Mouse (Mus musculus): Measurements from ENCODE around the gene Cfap20. TPM values are rescaled to one million over a fixed set of nuclear protein-coding genes. Genes with fewer than 3 reads are reported as not detected.

Cfap20 gene
- total and polyA plus RNA-seq, 2 experiments, result 37.5 to 39.6 TPM

DNA sequence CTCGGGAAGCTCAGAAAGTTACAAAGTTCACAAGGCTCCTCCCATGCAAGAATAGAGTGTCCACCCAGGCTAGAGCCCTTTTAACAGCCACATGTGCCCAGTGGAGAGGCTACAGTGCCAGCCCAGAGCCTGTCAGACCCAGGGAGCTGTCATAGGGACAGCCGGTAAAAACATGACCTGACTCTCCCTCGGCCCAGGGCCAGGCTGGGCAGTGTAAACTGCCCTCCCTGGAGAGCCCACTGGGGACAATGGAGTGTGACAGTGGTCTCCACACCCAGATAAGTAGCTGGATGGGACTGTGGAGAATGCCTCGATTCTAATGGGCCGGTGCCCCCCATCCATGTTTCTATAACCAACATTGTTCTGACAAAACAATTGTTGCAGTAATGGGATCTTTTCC lies 25.2 kb downstream of the Cfap20 start:
- DNase-seq (ENCODE audit: extremely low read depth, low read depth, low spot score), result no peak
- TF ChIP-seq POLR2A (IDR thresholded peaks at IDR 0.05; ENCODE audit: extremely low read depth, insufficient read depth, low read length), result no peak
- no peak for TF ChIP-seq CTCF (IDR thresholded peaks at IDR 0.05; ENCODE audit: low read depth, low read length)
- Histone ChIP-seq H3K4me1 (ENCODE audit: control insufficient read depth, insufficient read depth, low read length) (no peaks in the 10 kb centered on the region), H3K9ac (ENCODE audit: low read depth, low read length) (no peak overlapping the region), H3K36me3 (ENCODE audit: control insufficient read depth, insufficient read depth, low read length) (no peaks in the 10 kb centered on the region), H3K27me3 (ENCODE audit: control insufficient read depth, insufficient read depth, low read length) (no peaks in the 10 kb centered on the region), H3K79me2 (ENCODE audit: control insufficient read depth, insufficient read depth, low read length) (no peaks in the 10 kb centered on the region), H3K4me3 (ENCODE audit: insufficient read depth, low read depth, low read length) (no peak overlapping the region), H3K27ac (replicated peaks; ENCODE audit: insufficient read depth, low read depth, low read length) (no peak overlapping the region)
- WGBS, result 67% methylated on average over 5 of the region's 5 CpGs

DNA sequence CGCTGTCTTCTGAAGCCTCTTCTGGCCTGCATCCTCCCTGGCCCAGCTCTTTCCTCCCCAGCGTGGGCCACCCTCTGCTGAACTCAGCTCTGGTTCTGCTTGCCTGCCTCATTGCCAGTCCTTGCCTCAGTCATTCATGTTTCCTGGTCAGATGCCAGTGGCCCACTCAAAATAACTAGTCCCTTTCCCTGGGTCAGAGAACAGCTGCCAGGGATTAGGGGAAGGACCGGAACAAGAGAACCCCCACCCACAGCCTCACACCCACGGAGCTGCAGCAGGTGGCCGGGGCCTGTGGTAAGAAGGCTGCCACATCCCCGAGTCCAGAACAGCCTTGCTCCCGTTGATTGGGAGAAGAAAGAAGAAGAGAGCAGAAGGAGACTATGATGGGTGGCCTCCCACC lies 33.6 kb downstream of the Cfap20 start:
- no peaks in the 10 kb centered on the region for H3K27me3 ChIP-seq (ENCODE audit: control insufficient read depth, insufficient read depth, low read length)
- H3K9ac ChIP-seq (ENCODE audit: low read depth, low read length), result no peak overlapping the region
- DNase-seq (ENCODE audit: extremely low read depth, low read depth, low spot score), result no peak
- H3K79me2 ChIP-seq (ENCODE audit: control insufficient read depth, insufficient read depth, low read length), result no peaks in the 10 kb centered on the region
- no peak for TF ChIP-seq CTCF (IDR thresholded peaks at IDR 0.05; ENCODE audit: low read depth, low read length)
- no peak for TF ChIP-seq POLR2A (IDR thresholded peaks at IDR 0.05; ENCODE audit: extremely low read depth, insufficient read depth, low read length)
- 87% methylated on average over 7 of the region's 7 CpGs for WGBS
- H3K4me1 ChIP-seq (ENCODE audit: control insufficient read depth, insufficient read depth, low read length), result no peaks in the 10 kb centered on the region
- no peak overlapping the region for H3K27ac ChIP-seq (replicated peaks; ENCODE audit: insufficient read depth, low read depth, low read length)
- H3K4me3 ChIP-seq (ENCODE audit: insufficient read depth, low read depth, low read length), result no peak overlapping the region
- H3K36me3 ChIP-seq (ENCODE audit: control insufficient read depth, insufficient read depth, low read length), result no peaks in the 10 kb centered on the region

DNA sequence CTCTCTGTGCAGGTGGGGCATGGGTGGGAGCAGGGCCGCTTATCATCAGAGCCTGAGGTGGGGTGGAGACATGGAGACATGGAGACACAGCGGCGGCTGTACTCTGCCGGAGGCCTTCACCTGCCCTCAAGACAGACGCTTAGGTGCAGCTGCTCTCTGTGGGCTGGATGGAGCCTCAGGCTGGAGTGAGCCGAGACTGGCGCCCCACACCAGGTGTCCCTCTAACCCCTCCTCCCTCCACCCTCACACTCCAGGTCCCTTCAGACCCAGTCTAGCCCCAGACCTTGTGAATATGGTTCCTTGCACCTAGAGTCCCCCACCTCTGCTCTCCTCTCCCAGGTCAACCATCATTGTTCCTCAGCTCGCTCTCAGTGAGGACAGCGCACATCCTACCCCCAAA lies 35.5 kb downstream of the Cfap20 start:
- H3K9ac ChIP-seq (ENCODE audit: low read depth, low read length), result no peak overlapping the region
- H3K4me3 ChIP-seq (ENCODE audit: insufficient read depth, low read depth, low read length), result no peak overlapping the region
- H3K27ac ChIP-seq (replicated peaks; ENCODE audit: insufficient read depth, low read depth, low read length), result no peak overlapping the region
- no peaks in the 10 kb centered on the region for H3K79me2 ChIP-seq (ENCODE audit: control insufficient read depth, insufficient read depth, low read length)
- no peak for TF ChIP-seq POLR2A (IDR thresholded peaks at IDR 0.05; ENCODE audit: extremely low read depth, insufficient read depth, low read length)
- TF ChIP-seq CTCF (IDR thresholded peaks at IDR 0.05; ENCODE audit: low read depth, low read length), result no peak
- DNase-seq (ENCODE audit: extremely low read depth, low read depth, low spot score), result no peak
- H3K27me3 ChIP-seq (ENCODE audit: control insufficient read depth, insufficient read depth, low read length), result no peaks in the 10 kb centered on the region
- WGBS, result 84% methylated on average over 9 of the region's 9 CpGs
- H3K4me1 ChIP-seq (ENCODE audit: control insufficient read depth, insufficient read depth, low read length), result no peaks in the 10 kb centered on the region
- no peaks in the 10 kb centered on the region for H3K36me3 ChIP-seq (ENCODE audit: control insufficient read depth, insufficient read depth, low read length)

DNA sequence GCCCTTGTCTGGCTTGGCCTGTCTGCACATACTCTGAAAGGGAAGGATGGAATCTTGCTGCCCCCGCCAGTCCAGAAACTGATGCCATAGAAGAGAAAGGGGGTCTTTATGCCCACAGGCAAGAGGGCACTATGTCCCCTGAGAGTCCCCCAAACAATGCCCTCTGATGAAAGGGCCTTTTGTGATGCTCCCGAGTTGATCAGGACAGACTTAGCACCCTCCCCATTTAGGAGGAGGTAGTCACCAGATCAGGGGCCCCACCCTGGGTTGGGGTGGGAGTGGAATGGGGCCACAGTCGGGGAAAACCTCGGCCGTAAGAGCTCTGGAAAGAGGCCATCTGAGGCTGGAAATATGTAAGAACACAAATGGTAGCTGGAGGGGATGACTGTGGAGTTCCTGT lies 37.5 kb downstream of the Cfap20 start:
- 86% methylated on average over 5 of the region's 5 CpGs for WGBS
- no peak for DNase-seq (ENCODE audit: extremely low read depth, low read depth, low spot score)
- Histone ChIP-seq H3K36me3 (ENCODE audit: control insufficient read depth, insufficient read depth, low read length) (no peaks in the 10 kb centered on the region), H3K27ac (replicated peaks; ENCODE audit: insufficient read depth, low read depth, low read length) (no peak overlapping the region), H3K4me1 (ENCODE audit: control insufficient read depth, insufficient read depth, low read length) (no peaks in the 10 kb centered on the region), H3K9ac (ENCODE audit: low read depth, low read length) (no peak overlapping the region), H3K27me3 (ENCODE audit: control insufficient read depth, insufficient read depth, low read length) (no peaks in the 10 kb centered on the region), H3K79me2 (ENCODE audit: control insufficient read depth, insufficient read depth, low read length) (no peaks in the 10 kb centered on the region), H3K4me3 (ENCODE audit: insufficient read depth, low read depth, low read length) (no peak overlapping the region)
- TF ChIP-seq CTCF (IDR thresholded peaks at IDR 0.05; ENCODE audit: low read depth, low read length), result no peak
- TF ChIP-seq POLR2A (IDR thresholded peaks at IDR 0.05; ENCODE audit: extremely low read depth, insufficient read depth, low read length), result no peak

DNA sequence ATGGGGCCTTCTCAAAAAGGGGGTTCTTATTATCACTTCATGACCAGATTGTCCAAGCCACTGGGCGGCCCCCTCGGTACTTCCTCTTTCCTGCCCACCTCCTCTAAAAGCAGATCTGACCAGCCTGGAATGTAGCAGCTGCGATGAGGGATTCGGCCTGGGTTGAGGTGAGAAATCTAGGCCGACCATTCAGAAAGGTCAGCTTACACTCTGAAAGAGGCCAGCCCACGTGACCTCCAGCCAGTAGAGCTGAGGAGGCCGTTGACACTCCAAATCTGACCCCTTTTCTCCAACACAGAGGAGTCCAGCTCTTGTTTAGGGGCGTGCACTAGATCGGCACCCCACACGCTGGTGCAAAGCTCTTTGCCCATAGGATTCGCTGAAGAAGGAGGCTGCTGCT lies 37.9 kb downstream of the Cfap20 start:
- H3K4me1 ChIP-seq (ENCODE audit: control insufficient read depth, insufficient read depth, low read length), result no peaks in the 10 kb centered on the region
- no peaks in the 10 kb centered on the region for H3K27me3 ChIP-seq (ENCODE audit: control insufficient read depth, insufficient read depth, low read length)
- no peaks in the 10 kb centered on the region for H3K79me2 ChIP-seq (ENCODE audit: control insufficient read depth, insufficient read depth, low read length)
- no peak for DNase-seq (ENCODE audit: extremely low read depth, low read depth, low spot score)
- no peak overlapping the region for H3K4me3 ChIP-seq (ENCODE audit: insufficient read depth, low read depth, low read length)
- H3K27ac ChIP-seq (replicated peaks; ENCODE audit: insufficient read depth, low read depth, low read length), result no peak overlapping the region
- no peak for TF ChIP-seq CTCF (IDR thresholded peaks at IDR 0.05; ENCODE audit: low read depth, low read length)
- TF ChIP-seq POLR2A (IDR thresholded peaks at IDR 0.05; ENCODE audit: extremely low read depth, insufficient read depth, low read length), result no peak
- 68% methylated on average over 11 of the region's 11 CpGs for WGBS
- H3K36me3 ChIP-seq (ENCODE audit: control insufficient read depth, insufficient read depth, low read length), result no peaks in the 10 kb centered on the region
- H3K9ac ChIP-seq (ENCODE audit: low read depth, low read length), result no peak overlapping the region

DNA sequence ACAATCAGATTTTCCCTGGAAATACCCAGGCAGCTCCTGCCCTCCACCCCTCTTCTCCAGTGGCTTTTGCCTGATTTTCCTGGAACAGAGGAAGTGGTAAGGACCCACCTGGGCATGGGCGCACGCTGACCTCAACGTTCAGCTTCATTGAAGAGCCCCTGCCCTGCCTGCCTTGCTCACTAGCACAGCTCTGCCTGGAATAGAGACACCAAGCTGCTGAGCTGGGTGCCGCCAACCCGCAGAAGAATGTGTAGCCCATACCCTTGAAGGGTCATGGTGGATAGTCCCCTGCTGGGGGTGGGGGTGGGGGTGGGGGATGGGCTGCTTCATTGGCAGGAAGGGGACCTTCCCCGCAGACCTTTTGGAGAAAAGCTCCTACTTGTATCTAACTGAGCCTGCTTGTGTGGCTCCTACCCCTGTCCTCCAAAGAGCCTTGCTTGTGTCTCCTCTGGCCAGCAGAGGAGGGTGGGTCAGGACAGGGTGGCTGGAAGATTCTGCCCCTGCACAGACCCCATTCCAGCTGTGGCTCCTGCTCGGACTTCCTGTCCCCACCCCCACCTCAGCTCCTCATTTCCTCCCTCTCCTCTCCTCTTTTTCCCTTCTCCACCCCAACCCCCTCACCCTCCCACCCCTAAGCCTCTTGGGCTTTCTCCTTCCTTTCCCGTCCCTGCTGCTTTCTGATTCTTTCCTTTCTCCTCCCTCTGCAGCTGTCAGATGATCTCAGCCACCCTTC lies 39.3 kb downstream of the Cfap20 start:
- no peak for DNase-seq (ENCODE audit: extremely low read depth, low read depth, low spot score)
- Histone ChIP-seq H3K36me3 (ENCODE audit: control insufficient read depth, insufficient read depth, low read length) (no peaks in the 10 kb centered on the region), H3K27me3 (ENCODE audit: control insufficient read depth, insufficient read depth, low read length) (no peaks in the 10 kb centered on the region), H3K4me3 (ENCODE audit: insufficient read depth, low read depth, low read length) (no peak overlapping the region), H3K9ac (ENCODE audit: low read depth, low read length) (no peak overlapping the region), H3K4me1 (ENCODE audit: control insufficient read depth, insufficient read depth, low read length) (no peaks in the 10 kb centered on the region), H3K27ac (replicated peaks; ENCODE audit: insufficient read depth, low read depth, low read length) (no peak overlapping the region), H3K79me2 (ENCODE audit: control insufficient read depth, insufficient read depth, low read length) (no peaks in the 10 kb centered on the region)
- TF ChIP-seq CTCF (IDR thresholded peaks at IDR 0.05; ENCODE audit: low read depth, low read length) (no peak), POLR2A (IDR thresholded peaks at IDR 0.05; ENCODE audit: extremely low read depth, insufficient read depth, low read length) (no peak)
- 77% methylated on average over 8 of the region's 8 CpGs for WGBS

Data from liver, adult 2 months (tissue).